Mouse (Mus musculus) retina, postnatal 7 days (tissue): ENCODE data around the gene Vwa7.
A peak's percentile ranks its signal among the peaks of the same experiment; 100 is the strongest.
"Not testable (repeated sequence)": the region's sequence is repeated elsewhere in the genome, so short reads cannot be mapped to it uniquely, and the experiment has no call there.

ENCODE experiments used
- DNase-seq: peaks from one replicate; pipeline ENCODE4 v3.0.0-alpha.2; 2012; ENCODE audit warnings: low read depth, low spot score

Vwa7 gene

DNA sequence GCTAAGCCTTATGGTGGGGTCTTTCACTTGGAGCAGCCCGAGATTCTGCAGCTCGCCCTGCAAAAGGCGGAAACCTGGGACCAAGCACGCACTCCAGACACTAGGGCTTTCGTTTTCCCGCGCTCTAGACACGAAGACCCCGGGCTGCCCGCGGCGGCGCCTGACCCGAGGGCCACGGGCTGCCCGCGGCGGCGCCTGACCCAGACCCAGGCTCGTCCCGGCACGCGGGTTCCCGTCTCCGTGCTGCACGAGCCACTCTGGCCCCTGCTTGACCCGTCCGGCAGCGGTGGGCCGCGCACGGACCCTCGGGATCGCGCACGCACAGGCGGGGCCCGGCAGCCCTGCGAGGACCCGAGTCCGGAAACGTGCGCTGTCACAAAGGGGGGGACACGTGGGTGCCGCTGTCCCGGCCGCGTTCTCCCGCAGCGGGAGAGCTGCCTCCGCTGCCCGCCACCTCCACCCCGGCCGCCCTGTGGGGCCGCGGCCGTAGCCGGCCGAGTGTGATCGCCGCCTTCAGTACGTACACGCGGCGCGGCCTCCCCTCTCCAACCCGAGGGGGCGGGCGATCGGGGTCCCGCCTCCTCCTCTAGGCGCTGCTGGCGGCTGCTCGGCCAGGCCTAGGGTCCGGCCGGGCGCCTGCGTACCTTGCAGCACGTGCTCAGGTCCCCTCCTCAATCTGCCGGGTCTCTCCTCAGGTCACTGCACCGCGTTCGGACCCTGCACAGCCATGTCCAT lies 15.5 kb upstream of the Vwa7 start, which contains the start of gene Vars:
Gene Vars, plus strand, starts transcription at position 271 of the 735 bp plus-strand sequence.
- peak; percentile 77 for DNase-seq

DNA sequence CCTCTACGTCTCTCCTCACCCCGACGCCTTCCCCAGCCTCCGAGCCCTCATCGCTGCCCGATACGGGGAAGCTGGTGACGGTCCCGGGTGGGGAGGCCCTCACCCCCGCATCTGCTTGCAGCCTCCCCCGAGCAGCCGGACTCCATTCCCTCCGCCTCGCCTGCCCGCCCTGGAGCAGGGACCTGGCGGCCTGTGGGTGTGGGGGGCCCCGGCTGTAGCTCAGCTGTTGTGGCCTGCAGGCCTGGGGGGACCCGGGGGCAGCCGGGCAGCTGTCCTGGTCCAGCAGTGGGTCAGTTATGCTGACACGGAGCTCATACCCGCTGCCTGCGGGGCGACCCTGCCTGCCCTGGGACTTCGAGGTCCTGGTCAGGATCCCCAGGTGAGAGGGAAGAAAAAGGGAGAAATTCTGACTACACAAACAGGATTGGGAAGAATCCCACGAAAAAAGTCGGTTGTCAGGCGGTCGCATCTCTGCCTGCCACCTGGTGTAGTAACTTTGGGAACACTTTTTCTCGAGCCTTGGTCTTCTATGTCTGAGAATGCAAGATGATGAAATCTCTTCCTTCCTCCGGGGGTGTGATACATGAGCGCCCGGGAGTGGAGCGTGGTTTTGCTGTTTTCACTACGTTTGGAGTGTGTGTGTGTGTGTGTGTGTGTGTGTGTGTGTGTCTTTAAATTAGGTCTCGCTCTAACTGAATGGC lies 14.8 kb upstream of the Vwa7 start:
- DNase-seq, result no peak

- DNase-seq, result no peak
Observed at GRCm38 (mm10) chr17:35002153-35002865, 14.1 kb upstream of the Vwa7 start.

DNA sequence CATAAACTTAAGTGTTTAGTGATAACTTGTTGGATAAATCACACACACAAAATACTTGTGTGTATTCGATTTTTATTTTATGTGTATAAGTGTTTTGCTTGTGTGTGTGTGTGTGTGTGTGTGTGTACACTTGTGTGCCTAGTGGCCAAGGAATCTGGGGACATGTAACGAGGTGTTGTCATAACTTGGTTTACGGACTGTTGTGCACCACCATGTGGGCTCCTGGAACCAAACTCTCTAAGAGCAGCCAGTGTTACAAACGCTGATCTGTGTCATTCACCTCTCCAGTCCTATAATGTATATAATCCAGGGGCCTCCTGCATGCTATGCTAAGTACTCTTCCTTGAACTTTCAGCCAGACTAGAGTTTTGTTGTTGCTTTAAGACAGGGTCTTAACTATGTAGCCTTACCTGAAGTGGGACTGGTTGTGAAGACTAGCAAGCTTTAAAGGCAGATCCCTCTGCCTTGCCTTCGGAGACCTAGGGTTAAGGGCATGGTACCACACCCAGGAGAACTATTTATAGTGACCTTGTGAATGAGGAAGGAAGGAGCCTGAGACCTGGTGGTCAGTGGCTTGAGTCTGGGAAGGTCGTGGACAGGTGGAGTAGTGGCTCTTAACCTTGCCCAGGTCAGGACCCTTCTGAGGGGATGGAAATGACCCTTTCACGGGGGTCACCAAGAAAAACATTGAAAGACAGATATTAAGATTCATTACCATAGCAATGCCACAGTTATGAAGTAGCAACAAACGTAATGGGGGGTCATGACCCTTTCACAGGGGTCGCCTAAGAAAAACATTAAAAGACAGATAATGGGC lies 13.1 kb upstream of the Vwa7 start:
- no peak for DNase-seq

- no peak for DNase-seq
Observed at GRCm38 (mm10) chr17:35004075-35004717, 12.2 kb upstream of the Vwa7 start.

- no peak for DNase-seq
Observed at GRCm38 (mm10) chr17:35005158-35005557, 11.2 kb upstream of the Vwa7 start.

GRCm38 (mm10) chr17:35005902-35006301 lies 10.5 kb upstream of the Vwa7 start:
- DNase-seq, result not testable (repeated sequence)

- DNase-seq, result no peak
Observed at GRCm38 (mm10) chr17:35007387-35007991, 8.9 kb upstream of the Vwa7 start.

- no peak for DNase-seq
Observed at GRCm38 (mm10) chr17:35009586-35009985, 6.8 kb upstream of the Vwa7 start.

GRCm38 (mm10) chr17:35011440-35011839 lies 4.9 kb upstream of the Vwa7 start:
- no peak for DNase-seq

GRCm38 (mm10) chr17:35012430-35012829 lies 3.9 kb upstream of the Vwa7 start:
- no peak for DNase-seq

- no peak for DNase-seq
Observed at GRCm38 (mm10) chr17:35013221-35013620, 3.2 kb upstream of the Vwa7 start.

GRCm38 (mm10) chr17:35015296-35015695 lies 1.1 kb upstream of the Vwa7 start:
- DNase-seq, result no peak

DNA sequence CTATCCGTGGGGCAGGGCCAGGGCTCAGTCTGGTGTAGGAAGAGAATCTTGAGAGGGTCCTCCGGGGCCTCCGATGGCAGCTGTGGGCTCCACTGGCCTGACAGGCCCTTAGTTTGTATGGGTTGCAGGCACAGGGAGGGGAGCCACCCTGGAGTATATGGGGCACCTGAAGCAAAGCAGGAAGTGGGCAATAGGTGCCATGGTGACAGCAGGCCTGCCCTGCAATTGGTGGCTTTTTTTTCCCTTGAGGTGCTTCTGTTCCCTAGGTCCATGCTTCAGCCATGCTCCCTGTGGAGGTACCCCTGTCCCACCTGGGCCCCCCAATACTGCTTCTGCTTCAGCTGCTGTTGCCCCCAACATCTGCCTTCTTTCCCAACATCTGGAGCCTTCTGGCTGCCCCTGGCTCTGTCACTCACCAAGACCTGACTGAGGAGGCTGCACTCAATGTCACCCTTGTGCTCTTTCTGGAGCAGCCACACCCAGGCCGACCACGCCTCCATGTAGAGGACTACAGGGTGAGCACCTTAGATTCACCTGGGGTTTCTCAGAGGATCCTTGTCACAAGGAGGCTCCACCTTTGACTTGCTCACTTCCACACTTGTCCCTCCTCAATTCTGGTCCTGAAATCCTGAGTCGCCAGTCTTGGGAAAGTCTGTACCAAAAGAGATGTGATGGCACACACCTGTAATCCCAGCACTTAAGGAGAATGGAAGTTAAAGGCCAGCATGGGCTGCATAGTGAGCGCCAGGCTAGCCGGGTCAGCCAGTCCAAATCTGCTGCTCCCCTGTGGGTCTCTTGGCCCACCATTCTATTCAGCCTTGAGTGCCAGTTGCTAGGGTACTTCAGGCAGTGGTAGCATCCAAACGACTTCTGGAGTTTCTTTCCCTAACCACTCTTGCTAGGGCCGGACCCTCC lies 669 bp downstream of the Vwa7 start:
- DNase-seq, result no peak

- no peak for DNase-seq
Observed at GRCm38 (mm10) chr17:35017706-35018030, 1.3 kb downstream of the Vwa7 start.

DNA sequence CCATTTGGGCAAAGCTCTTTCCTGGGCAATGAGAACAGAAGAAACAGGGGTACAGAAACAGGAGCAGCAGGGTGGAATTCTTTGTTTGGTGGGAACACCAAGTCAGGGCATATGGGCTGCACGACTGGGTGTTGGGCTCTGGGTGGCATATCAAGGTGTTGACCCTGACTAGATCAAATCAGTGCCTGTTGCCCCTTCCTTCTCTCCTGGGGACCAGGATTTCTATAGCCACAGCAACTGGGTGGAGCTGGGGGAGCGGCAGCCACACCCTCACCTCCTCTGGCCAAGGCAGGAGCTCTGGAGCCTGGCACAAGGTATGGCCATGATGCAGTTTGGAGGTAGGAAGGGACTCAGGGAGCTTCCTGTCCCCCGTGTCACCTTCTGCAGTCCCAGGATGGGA lies 1.8 kb downstream of the Vwa7 start:
- DNase-seq, result no peak

DNA sequence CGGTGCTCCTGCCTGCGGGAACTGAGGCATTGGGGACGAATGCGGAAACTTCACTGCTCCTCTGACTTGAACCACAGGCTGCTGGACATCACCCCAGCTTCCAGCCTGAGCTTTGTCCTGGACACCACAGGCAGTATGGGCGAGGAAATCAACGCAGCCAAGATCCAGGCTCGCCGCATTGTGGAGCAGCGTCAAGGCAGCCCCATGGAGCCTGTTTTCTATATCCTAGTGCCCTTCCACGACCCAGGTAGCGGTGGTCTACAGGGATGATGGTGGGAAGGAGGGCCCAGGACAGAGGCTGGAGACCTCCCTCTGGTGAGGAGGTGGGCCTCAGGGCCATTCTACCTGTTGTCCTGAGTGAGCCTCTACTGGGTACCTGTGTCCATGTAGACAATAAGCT lies 3.5 kb downstream of the Vwa7 start:
- no peak for DNase-seq

- no peak for DNase-seq
Observed at GRCm38 (mm10) chr17:35020551-35020950, 4.2 kb downstream of the Vwa7 start.

DNA sequence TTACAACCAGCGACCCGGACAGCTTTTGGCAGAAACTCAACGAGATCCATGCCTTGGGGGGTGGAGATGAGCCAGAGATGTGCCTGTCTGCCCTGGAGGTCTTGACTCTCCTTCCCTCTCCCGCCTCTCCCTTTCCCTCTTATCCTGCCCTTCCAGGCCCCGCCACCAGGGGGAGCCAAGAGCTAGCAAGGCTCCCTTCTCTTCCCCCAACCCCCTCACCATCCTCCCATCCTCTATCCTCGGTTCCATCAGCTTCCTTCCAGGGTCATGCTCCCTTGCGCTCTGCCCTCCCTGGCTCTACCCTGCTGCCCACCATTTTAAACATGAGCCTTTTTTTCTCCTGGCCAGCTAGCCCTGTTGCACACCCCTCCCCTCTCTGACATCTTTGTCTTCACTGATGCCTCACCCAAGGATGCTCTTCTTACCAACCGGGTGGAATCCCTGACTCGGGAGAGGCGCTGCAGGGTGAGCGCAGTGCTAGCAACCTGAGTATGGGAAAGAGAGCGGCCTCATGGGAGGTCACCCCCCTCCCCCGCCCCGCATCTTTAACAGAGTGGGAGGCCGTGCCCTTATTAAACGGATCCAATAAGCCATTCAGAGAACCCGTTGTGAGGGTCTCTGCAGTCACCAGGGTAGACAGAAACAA lies 4.9 kb downstream of the Vwa7 start:
- DNase-seq, result peak; percentile 80
